Mouse (Mus musculus) midbrain, embryonic 12.5 days (tissue): Measurements from ENCODE around the gene Adamts17. TPM values are rescaled to one million over a fixed set of nuclear protein-coding genes. Genes with fewer than 3 reads are reported as not detected.

Source experiments
- ATAC-seq: fragments of 200-750 bp; cut with Nextera tagmentation; 2 replicates; pipeline ENCODE4 v1.8.0; 2017; ENCODE audit warnings: low read depth, moderate TSS enrichment, moderate library complexity; ENCODE audit not compliant: low FRiP score
- H3K27ac ChIP-seq: fragments of 300-500 bp; sonication (generic); replicated peaks from 2 replicates; pipeline ENCODE4 v1.5.1; 2016; ENCODE audit warnings: mild to moderate bottlenecking
- H3K27me3 ChIP-seq: fragments of 300-500 bp; sonication (generic); 2 replicates; pipeline ENCODE4 v1.6.1; 2016; ENCODE audit warnings: mild to moderate bottlenecking
- H3K36me3 ChIP-seq: fragments of 300-500 bp; sonication (generic); 2 replicates; pipeline ENCODE4 v1.6.1; 2016
- H3K4me1 ChIP-seq: fragments of 300-500 bp; sonication (generic); 2 replicates; pipeline ENCODE4 v1.6.1; 2016
- H3K4me2 ChIP-seq: fragments of 300-500 bp; sonication (generic); replicated peaks from 2 replicates; pipeline ENCODE4 v1.6.1; 2016; ENCODE audit warnings: mild to moderate bottlenecking, moderate library complexity
- H3K4me3 ChIP-seq: fragments of 300-500 bp; sonication (generic); 2 replicates; pipeline ENCODE4 v1.5.1; 2016; ENCODE audit warnings: mild to moderate bottlenecking
- H3K9ac ChIP-seq: fragments of 300-500 bp; sonication (generic); replicated peaks from 2 replicates; pipeline ENCODE4 v1.6.1; 2016; ENCODE audit warnings: mild to moderate bottlenecking, moderate library complexity
- H3K9me3 ChIP-seq: fragments of 300-500 bp; sonication (generic); 2 replicates; pipeline ENCODE4 v1.6.1; 2016; ENCODE audit warnings: mild to moderate bottlenecking
- WGBS: fragments of 180-500 bp; shearing (Covaris S2); methylation state at CpG from one replicate; pipeline ENCODE4 v1.1.7; 2016; 5-methylcytosine and 5-hydroxymethylcytosine counted together
- polyA plus RNA-seq: library from polyadenylated mRNA; unstranded; fragments of >200 nt; fragmentation: Nextera tagmentation; extraction: Ambion mirVana; gene quantifications from 2 replicates; pipeline ENCODE4 v1.2.1, GENCODE M21; 2016

Gene Adamts17
- polyA plus RNA-seq, 1 experiment from 2014 or later: 2.2 TPM

GRCm38 (mm10) chr7:66891431-66891830 is 51.9 kb downstream of the Adamts17 start:
- no peak overlapping the region for H3K4me3 ChIP-seq
- 79% methylated on average over 2 of the region's 2 CpGs for WGBS
- no peak overlapping the region for H3K27ac ChIP-seq
- no peaks in the 10 kb centered on the region for H3K9me3 ChIP-seq
- no peak overlapping the region for H3K4me2 ChIP-seq
- no peaks in the 10 kb centered on the region for H3K4me1 ChIP-seq
- H3K36me3 ChIP-seq: no peaks in the 10 kb centered on the region
- no peak for ATAC-seq
- H3K9ac ChIP-seq: no peak overlapping the region
- H3K27me3 ChIP-seq: no peaks in the 10 kb centered on the region

DNA sequence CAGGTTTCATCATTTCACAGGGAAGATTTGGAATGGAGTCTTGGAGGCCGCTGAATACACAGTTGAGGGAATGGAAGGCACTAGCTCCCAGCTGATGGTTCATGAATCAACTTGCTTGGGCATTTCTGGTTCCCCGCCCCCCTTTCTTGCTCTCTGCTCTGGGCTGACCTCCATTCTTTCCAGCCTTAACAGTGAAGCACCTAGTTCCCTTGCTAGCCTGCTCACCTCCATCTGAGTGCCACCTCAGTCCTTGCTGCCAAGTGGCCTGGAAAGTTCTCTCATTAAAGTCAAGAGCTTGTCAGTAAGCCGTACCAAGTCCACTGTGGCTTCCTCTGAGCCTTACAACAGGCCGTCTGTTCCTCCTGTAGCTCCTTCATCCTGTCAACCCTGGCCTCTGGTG is 52.6 kb downstream of the Adamts17 start:
- H3K27ac ChIP-seq: no peak overlapping the region
- ATAC-seq: no peak
- no peak overlapping the region for H3K4me3 ChIP-seq
- 89% methylated on average over 4 of the region's 4 CpGs for WGBS
- H3K4me1 ChIP-seq: no peaks in the 10 kb centered on the region
- H3K27me3 ChIP-seq: no peaks in the 10 kb centered on the region
- no peaks in the 10 kb centered on the region for H3K36me3 ChIP-seq
- H3K4me2 ChIP-seq: no peak overlapping the region
- H3K9ac ChIP-seq: no peak overlapping the region
- H3K9me3 ChIP-seq: 0 out of 2 replicates have a peak, but pooled peaks cover 2% of the 10 kb centered on the region

GRCm38 (mm10) chr7:66902376-66902775 is 62.8 kb downstream of the Adamts17 start:
- H3K4me1 ChIP-seq: no peaks in the 10 kb centered on the region; the same call in 1 of the 2 replicates
- H3K9me3 ChIP-seq: no peaks in the 10 kb centered on the region
- no peak overlapping the region for H3K27ac ChIP-seq
- ATAC-seq: no peak
- H3K9ac ChIP-seq: no peak overlapping the region
- no peaks in the 10 kb centered on the region for H3K36me3 ChIP-seq
- no peaks in the 10 kb centered on the region for H3K27me3 ChIP-seq
- 89% methylated on average over 7 of the region's 7 CpGs for WGBS
- no peak overlapping the region for H3K4me2 ChIP-seq
- no peak overlapping the region for H3K4me3 ChIP-seq

GRCm38 (mm10) chr7:66903014-66903413 is 63.5 kb downstream of the Adamts17 start:
- 91% methylated on average over 5 of the region's 5 CpGs for WGBS
- no peak overlapping the region for H3K4me2 ChIP-seq
- H3K9me3 ChIP-seq: no peaks in the 10 kb centered on the region
- ATAC-seq: no peak
- no peak overlapping the region for H3K27ac ChIP-seq
- H3K27me3 ChIP-seq: no peaks in the 10 kb centered on the region
- H3K4me1 ChIP-seq: no peaks in the 10 kb centered on the region; the same call in 1 of the 2 replicates
- no peak overlapping the region for H3K9ac ChIP-seq
- no peak overlapping the region for H3K4me3 ChIP-seq
- no peaks in the 10 kb centered on the region for H3K36me3 ChIP-seq

DNA sequence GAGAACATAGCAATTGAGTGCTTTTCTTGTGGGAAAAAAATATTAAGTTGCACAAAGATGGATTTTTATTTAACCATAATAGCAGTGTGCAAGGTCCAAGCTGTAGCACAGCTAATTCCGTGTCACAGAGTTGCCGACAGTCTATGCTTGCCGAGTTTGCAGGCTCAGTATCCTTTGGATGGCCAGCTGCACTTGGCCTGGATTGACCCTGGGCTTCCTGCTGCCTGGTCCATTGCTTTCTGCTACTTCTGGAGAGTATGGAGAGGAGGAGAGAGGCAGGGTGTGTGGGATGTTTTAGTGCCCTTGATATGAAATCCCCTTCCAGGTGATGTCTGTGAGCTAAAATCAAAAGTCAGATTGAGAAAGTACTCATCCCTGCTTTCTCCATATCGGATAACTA is 66.4 kb downstream of the Adamts17 start:
- no peaks in the 10 kb centered on the region; the same call in 1 of the 2 replicates for H3K4me1 ChIP-seq
- no peak overlapping the region for H3K27ac ChIP-seq
- no peaks in the 10 kb centered on the region for H3K27me3 ChIP-seq
- no peaks in the 10 kb centered on the region for H3K36me3 ChIP-seq
- no peaks in the 10 kb centered on the region for H3K9me3 ChIP-seq
- H3K4me2 ChIP-seq: no peak overlapping the region
- H3K4me3 ChIP-seq: no peak overlapping the region
- H3K9ac ChIP-seq: no peak overlapping the region
- no peak for ATAC-seq
- 91% methylated on average over 4 of the region's 4 CpGs for WGBS

DNA sequence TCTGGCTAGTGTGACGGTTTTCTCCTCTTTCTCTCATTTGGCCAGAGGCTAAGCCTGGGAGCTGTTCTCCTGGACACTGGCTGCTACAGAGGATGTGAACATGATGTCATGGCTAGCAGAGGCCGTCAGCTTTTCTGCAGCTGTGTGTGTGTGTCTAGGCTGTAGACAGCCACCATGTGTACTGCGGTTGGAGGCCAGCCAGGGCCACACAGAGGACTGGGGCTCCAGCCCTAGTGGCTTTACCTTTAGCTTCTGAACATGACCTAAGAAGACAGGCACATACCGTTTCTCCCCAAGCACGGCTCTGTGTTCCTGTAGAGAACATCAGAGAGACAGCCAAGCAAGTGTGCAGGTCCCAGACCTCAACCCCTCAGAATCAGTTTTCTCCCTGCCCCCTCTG is 73.3 kb downstream of the Adamts17 start:
- H3K4me3 ChIP-seq: no peak overlapping the region
- no peaks in the 10 kb centered on the region for H3K36me3 ChIP-seq
- no peaks in the 10 kb centered on the region for H3K27me3 ChIP-seq
- H3K9me3 ChIP-seq: no peaks in the 10 kb centered on the region
- H3K4me2 ChIP-seq: no peak overlapping the region
- no peak for ATAC-seq
- peaks cover 4% of the 10 kb centered on the region; the same call in 1 of the 2 replicates for H3K4me1 ChIP-seq
- H3K9ac ChIP-seq: no peak overlapping the region
- no peak overlapping the region for H3K27ac ChIP-seq
- 67% methylated on average over 5 of the region's 5 CpGs for WGBS

DNA sequence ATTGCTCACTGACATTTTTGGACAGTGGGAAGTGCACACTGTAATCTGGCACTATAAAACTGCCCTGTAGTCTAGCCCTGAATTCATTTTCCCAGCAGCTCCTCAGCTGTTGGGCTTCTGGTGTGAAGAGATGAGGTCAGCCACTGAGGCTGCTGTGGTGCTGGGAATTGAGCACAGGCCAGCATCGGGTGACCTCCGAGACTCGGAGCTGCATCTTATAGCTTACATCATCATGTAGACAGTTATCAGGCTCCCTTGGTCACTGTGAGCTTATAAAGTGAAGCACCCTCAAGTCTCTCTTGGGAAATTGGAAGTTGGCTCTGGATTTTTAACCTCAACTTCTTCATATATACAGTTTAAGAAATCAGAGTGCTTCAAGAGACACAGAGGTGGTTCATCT is 84.1 kb downstream of the Adamts17 start:
- Histone ChIP-seq H3K9me3 (no peaks in the 10 kb centered on the region), H3K9ac (no peak overlapping the region), H3K27me3 (no peaks in the 10 kb centered on the region), H3K27ac (no peak overlapping the region), H3K4me3 (no peak overlapping the region), H3K36me3 (no peaks in the 10 kb centered on the region), H3K4me2 (no peak overlapping the region), H3K4me1 (no peaks in the 10 kb centered on the region)
- no peak for ATAC-seq
- WGBS: 97% methylated on average over 3 of the region's 3 CpGs

DNA sequence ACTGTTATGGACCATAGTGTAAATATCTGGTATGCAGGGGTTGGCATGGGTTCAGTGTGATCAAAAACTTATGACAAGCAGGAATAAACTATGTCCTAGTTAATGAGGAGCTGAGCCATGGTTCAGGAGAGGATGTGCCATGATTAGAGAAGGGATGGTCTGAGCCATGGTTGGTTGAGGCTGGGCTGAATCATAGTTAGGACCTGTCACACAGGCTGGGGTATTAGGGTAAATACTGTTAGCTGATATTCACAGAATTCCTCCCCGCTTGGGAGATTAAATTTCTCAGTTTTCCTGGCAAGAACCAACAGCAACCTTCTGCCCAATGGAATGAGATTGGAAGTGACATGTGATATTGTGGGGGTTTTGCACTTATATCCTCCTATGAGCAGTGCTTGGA is 84.6 kb downstream of the Adamts17 start:
- Histone ChIP-seq H3K4me1 (no peaks in the 10 kb centered on the region), H3K9ac (no peak overlapping the region), H3K36me3 (no peaks in the 10 kb centered on the region), H3K27me3 (no peaks in the 10 kb centered on the region), H3K27ac (no peak overlapping the region), H3K4me3 (no peak overlapping the region), H3K9me3 (no peaks in the 10 kb centered on the region), H3K4me2 (no peak overlapping the region)
- WGBS: 85% methylated on average over 1 of the region's 1 CpGs
- no peak for ATAC-seq

GRCm38 (mm10) chr7:66929263-66929662 is 89.7 kb downstream of the Adamts17 start:
- WGBS: 49% methylated on average over 6 of the region's 6 CpGs
- Histone ChIP-seq H3K27me3 (no peaks in the 10 kb centered on the region), H3K27ac (no peak overlapping the region), H3K36me3 (no peaks in the 10 kb centered on the region), H3K9me3 (no peaks in the 10 kb centered on the region), H3K4me2 (no peak overlapping the region), H3K4me1 (no peaks in the 10 kb centered on the region), H3K4me3 (no peak overlapping the region), H3K9ac (no peak overlapping the region)
- no peak for ATAC-seq

- Histone ChIP-seq H3K36me3 (no peaks in the 10 kb centered on the region), H3K27me3 (no peaks in the 10 kb centered on the region), H3K4me1 (no peaks in the 10 kb centered on the region), H3K9ac (no peak overlapping the region), H3K27ac (no peak overlapping the region), H3K4me3 (no peak overlapping the region), H3K9me3 (no peaks in the 10 kb centered on the region), H3K4me2 (no peak overlapping the region)
- no peak for ATAC-seq
- WGBS: 94% methylated on average over 1 of the region's 1 CpGs
Measured at GRCm38 (mm10) chr7:66931291-66931690, 91.8 kb downstream of the Adamts17 start.

DNA sequence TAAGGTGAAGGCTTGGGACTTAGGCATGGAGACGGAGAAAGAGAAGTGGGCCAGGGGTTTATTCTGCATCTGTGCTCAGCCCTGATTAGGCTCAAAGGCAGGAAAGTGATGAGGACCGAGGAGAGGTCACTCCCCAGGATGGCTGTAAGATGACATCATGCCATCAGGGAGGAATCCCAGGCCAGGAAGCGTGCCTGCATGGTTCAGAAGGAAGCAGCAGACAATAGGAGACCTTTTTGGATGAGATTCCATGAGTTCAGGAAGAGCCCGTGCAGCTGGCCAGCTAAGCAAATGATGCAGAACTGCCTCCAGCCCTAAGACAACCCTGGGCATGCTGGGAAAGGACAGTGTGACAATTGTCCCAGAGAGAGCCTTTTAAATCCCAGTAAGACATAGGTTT is 93.7 kb downstream of the Adamts17 start:
- 61% methylated on average over 4 of the region's 4 CpGs for WGBS
- Histone ChIP-seq H3K4me2 (no peak overlapping the region), H3K36me3 (no peaks in the 10 kb centered on the region), H3K4me1 (no peaks in the 10 kb centered on the region; the same call in 1 of the 2 replicates), H3K9ac (no peak overlapping the region), H3K9me3 (no peaks in the 10 kb centered on the region), H3K27ac (no peak overlapping the region), H3K27me3 (no peaks in the 10 kb centered on the region), H3K4me3 (no peak overlapping the region)
- ATAC-seq: no peak

DNA sequence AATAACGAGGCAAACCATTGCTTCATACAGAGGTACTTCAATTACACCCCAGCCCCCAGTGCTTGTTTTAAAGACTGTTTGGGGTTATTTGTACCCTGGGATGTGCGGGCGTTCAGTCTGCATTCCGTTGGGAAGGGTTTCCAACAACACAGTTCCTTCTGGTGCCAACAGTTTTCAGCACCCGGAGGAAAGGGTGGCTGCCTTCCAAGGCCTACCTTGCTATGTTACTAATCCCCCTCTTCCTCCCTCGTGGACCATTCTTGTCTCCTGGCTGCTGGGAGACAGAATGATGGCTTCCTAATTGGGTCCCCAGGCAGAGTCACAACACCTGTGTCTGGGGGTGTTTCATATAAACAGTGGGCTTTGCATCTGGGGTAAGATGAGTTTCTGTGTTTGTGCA is 94.5 kb downstream of the Adamts17 start:
- H3K9ac ChIP-seq: no peak overlapping the region
- H3K9me3 ChIP-seq: no peaks in the 10 kb centered on the region
- no peak overlapping the region for H3K4me3 ChIP-seq
- 80% methylated on average over 6 of the region's 6 CpGs for WGBS
- H3K4me1 ChIP-seq: peaks cover 5% of the 10 kb centered on the region
- no peak for ATAC-seq
- H3K27me3 ChIP-seq: no peaks in the 10 kb centered on the region
- H3K4me2 ChIP-seq: no peak overlapping the region
- H3K36me3 ChIP-seq: no peaks in the 10 kb centered on the region
- no peak overlapping the region for H3K27ac ChIP-seq

GRCm38 (mm10) chr7:66935041-66935440 is 95.5 kb downstream of the Adamts17 start:
- Histone ChIP-seq H3K4me1 (peaks cover 9% of the 10 kb centered on the region), H3K4me2 (no peak overlapping the region), H3K27ac (no peak overlapping the region), H3K9me3 (no peaks in the 10 kb centered on the region), H3K27me3 (no peaks in the 10 kb centered on the region), H3K9ac (no peak overlapping the region), H3K4me3 (no peak overlapping the region), H3K36me3 (no peaks in the 10 kb centered on the region)
- WGBS: 89% methylated on average over 6 of the region's 6 CpGs
- ATAC-seq: no peak
